Mouse (Mus musculus): ENCODE measurements around the gene Oxct1.

- TF ChIP-seq E2F4 (IDR thresholded peaks at IDR 0.05; ENCODE audit: insufficient read depth) (no peak), POLR2A (IDR thresholded peaks at IDR 0.05; ENCODE audit: insufficient read length, low read depth) (no peak), CEBPB (IDR thresholded peaks at IDR 0.05; ENCODE audit: insufficient read depth, poor library complexity, severe bottlenecking) (no peak), MAX (IDR thresholded peaks at IDR 0.05; ENCODE audit: low read depth) (no peak), TCF3 (IDR thresholded peaks at IDR 0.05; ENCODE audit: insufficient read length, low read depth) (no peak), POLR2AphosphoS2 (IDR thresholded peaks at IDR 0.05; ENCODE audit: insufficient read length, low read depth) (no peak), USF1 (IDR thresholded peaks at IDR 0.05; ENCODE audit: low read depth) (no peak), MYOG (IDR thresholded peaks at IDR 0.05; ENCODE audit: control insufficient read depth in 1 of 3, insufficient read depth in 1 of 3, insufficient read length in 2 of 3, low read depth in 2 of 3) (no peak), SRF (IDR thresholded peaks at IDR 0.05; ENCODE audit: control insufficient read depth, insufficient read length, low read depth) (no peak), MYOD1 (IDR thresholded peaks at IDR 0.05; ENCODE audit: control insufficient read depth in 1 of 3, insufficient read length in 2 of 3, low read depth in 2 of 3) (no peak), TCF12 (IDR thresholded peaks at IDR 0.05; ENCODE audit: insufficient read depth, poor library complexity, severe bottlenecking) (no peak), REST (IDR thresholded peaks at IDR 0.05; ENCODE audit: insufficient read depth, insufficient read length) (no peak)
Measured at GRCm38 (mm10) chr15:4079425-4080189, 53.4 kb downstream of the Oxct1 start.
